Mouse (Mus musculus): ENCODE data around the gene Galntl6.
A peak's percentile ranks its signal among the peaks of the same experiment; 100 is the strongest.

DNA sequence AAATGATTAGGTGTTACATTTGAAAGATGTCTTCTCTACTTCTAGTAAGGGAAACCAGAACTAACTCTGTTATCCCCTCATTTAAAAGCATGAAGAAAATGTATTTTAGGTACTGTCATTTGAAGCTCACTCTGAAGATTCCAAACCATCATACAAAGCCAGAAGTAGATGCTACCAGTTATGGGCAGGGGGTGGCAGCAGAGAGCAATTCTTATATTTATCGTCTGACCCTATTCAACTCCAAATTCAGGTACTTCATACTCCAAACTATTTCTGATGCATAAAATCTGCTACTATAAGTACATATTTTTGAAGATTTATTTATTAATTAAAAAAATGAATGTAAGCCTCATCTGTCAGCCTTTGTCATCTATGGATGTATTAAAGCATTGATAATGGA lies 765.5 kb downstream of the Galntl6 start:
- TF ChIP-seq CTCF (IDR thresholded peaks at IDR 0.05; ENCODE audit: low read depth) (peak; percentile 49), EP300 (IDR thresholded peaks at IDR 0.05; ENCODE audit: low read depth) (no peak)
